Mouse (Mus musculus) limb, embryonic 11.5 days (tissue): Measurements from ENCODE around the gene Tlk1. TPM values are rescaled to one million over a fixed set of nuclear protein-coding genes. Genes with fewer than 3 reads are reported as not detected.

Experiments
- polyA plus RNA-seq: library from polyadenylated mRNA; unstranded; fragments of >200 nt; fragmentation: Nextera tagmentation; extraction: Ambion mirVana; gene quantifications from 2 replicates; pipeline ENCODE4 v1.2.1, GENCODE M21; 2014

Tlk1 gene
- polyA plus RNA-seq, 1 experiment from 2014 or later: 40.4 TPM

Other genes starting within 250 kb of the Tlk1 start
- 172 and 176 TPM in 2 replicates for gene Gorasp2, start 164.2 kb downstream of the Tlk1 start, polyA plus RNA-seq
- gene Gm26558, start 163.6 kb downstream of the Tlk1 start, polyA plus RNA-seq: 4.6 and 5.8 TPM in 2 replicates
- 30.3 and 30.5 TPM in 2 replicates for gene Dcaf17, start 229.6 kb upstream of the Tlk1 start, polyA plus RNA-seq
- gene Mettl8, start 229.9 kb upstream of the Tlk1 start, polyA plus RNA-seq: 20.3 and 20.4 TPM in 2 replicates